22 mouse cellular contexts compared by ENCODE assay signal in genomic region chr14:72438976-72439375, GRCm38 (mm10). TPM values are rescaled to one million over a fixed set of nuclear protein-coding genes. Genes with fewer than 3 reads are reported as not detected.
"Had no signal": no experiment of that assay in that cellular context is flagged by ENCODE, and none has a peak within 500 bp of the region (broad histone marks: within the 10 kb centered on the region; RNA-seq: fewer than 3 reads in every experiment).

No protein-coding gene starts in this region.

- DNase-seq: lung, adult 2 months; lung, postnatal 14 days; lung, postnatal 36 days; right cerebral cortex, postnatal 14 days; thymus, adult 2 months; thymus, postnatal 25 days; thymus, postnatal 4 days had no signal

RNA-seq across cellular contexts. Expression of gene Gm9195, which starts 52.7 kb away (rescaled TPM):
- total RNA-seq: megakaryocyte progenitor cell, adult 5-6 weeks; midbrain, postnatal 0 days; monocyte, adult 5-6 weeks; neutrophil, adult 5-6 weeks had no signal
- polyA plus RNA-seq: lung, adult 2 months; lung, embryonic 15.5 days; lung, postnatal 0 days; macrophage; midbrain, embryonic 11.5 days; midbrain, embryonic 13.5 days; midbrain, embryonic 15.5 days; midbrain, postnatal 0 days; neural tube, embryonic 12.5 days; neural tube, embryonic 14.5 days; spleen, adult 2 months; stomach, embryonic 15.5 days; stomach, postnatal 0 days had no signal
